Mouse (Mus musculus): ENCODE measurements at regions not wholly inside any gene's neighbourhood (a gene's known extent, or its start where the extent isn't known, plus 50 kb on each side); places are given as distances from the start of the nearest gene placed in this dataset.

DNA sequence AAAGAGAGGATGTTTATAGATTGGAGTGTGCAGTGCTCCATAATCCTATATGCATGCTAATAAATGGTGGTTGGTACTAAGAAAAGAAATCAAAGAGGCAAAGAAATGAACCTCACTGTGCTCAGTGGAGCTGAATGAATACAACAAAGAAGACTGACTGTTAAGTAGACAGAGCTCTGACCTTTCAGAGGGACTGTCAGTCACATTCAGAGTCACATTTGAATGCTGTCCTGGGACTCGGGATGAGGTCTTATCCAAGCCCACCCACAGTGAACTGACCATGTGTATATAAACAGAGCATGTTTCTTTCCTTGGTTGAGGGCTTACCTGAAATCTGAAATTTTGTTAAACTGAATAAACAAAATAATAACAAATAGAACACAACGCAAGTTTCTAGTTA lies 1473.3 kb downstream of the Cdh8 start:
- DNase-seq = peak; percentile 20

DNA sequence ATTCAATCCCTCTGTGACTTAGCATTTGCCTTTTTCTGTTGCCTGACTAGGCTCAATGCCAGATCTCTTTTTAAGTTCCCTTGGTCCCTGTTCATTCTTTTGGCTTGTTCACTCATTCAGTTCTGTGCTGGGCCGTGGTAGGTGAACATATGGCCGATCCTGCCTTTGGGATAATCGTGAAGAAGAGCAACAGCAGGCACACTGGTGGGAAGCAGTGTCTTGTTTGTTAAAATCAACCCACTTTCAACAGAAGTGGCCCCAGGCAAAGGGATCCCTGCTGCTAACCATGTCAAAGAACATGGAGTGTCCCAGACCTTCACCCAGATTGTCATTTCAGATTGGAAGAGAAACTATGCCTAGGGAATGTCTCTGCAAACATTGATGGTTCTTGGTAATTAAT lies 1479.4 kb downstream of the Cdh8 start:
- peak; percentile 46 for DNase-seq

Measured in retina, postnatal 1 day (tissue).